In genomic region chr7:119022238-119023156, GRCm38 (mm10) we compare ENCODE assay signal across 8 mouse cellular contexts. TPM values are rescaled to one million over a fixed set of nuclear protein-coding genes. Genes with fewer than 3 reads are reported as not detected.
DNase-seq lines count a peak whose midpoint lies in the region; ATAC-seq and TF ChIP-seq lines count a peak whose summit lies in the region.

No protein-coding gene starts in this region.

- DNase-seq in heart, postnatal 10 days = peak; percentile 8 to 35
- DNase-seq in heart, postnatal 25 days (ENCODE audit: low spot score) = no peak
- peak; percentile 12 for DNase-seq in CD4-positive helper T cell, adult 2 months (ENCODE audit: low read depth, low spot score)
- peak; percentile 39 for DNase-seq in forebrain, embryonic 14.5 days (ENCODE audit: low spot score)
- peak; percentile 72 to 79 for DNase-seq in kidney, postnatal 4 days
- DNase-seq in retina, postnatal 1 day = peak; percentile 54

- peak; percentile 52 for TF ChIP-seq CTCF in bone marrow, adult 2 months (IDR thresholded peaks at IDR 0.05; ENCODE audit: control insufficient read depth, insufficient read depth, low read length)

- 59% methylated on average over 19 of the region's 19 CpGs for whole genome bisulfite sequencing in bone marrow, adult 2 months
- WGBS in forebrain, embryonic 14.5 days = 76% methylated on average over 19 of the region's 19 CpGs

- no peaks in the 10 kb centered on the region for H3K36me3 ChIP-seq in forebrain, embryonic 14.5 days (ENCODE audit: control insufficient read depth, insufficient read depth, low read length)

- intact Hi-C loops in heart, postnatal 10 days (cut with DNase I) = loop anchor here (10.0 kb wide), 1 partner anchor 162 kb away; the partner anchor contains the start of gene Gpr139
- intact Hi-C loops in heart, postnatal 25 days (cut with DNase I) = loop anchor here (5.0 kb wide), 1 partner anchor 405 kb away; no protein-coding TSS in a partner anchor

- no peak overlapping the region for H3K27ac ChIP-seq in bone marrow, adult 2 months (ENCODE audit: control insufficient read depth, insufficient read depth, low read depth, low read length, poor library complexity)
- no peak overlapping the region for H3K27ac ChIP-seq in forebrain, embryonic 14.5 days (ENCODE audit: low read depth, low read length)

- no peaks in the 10 kb centered on the region for H3K9me3 ChIP-seq in forebrain, embryonic 14.5 days (replicated peaks; ENCODE audit: control insufficient read depth, low read length)

- H3K9ac ChIP-seq in forebrain, embryonic 14.5 days (ENCODE audit: low read length) = no peak overlapping the region

- H3K27me3 ChIP-seq in forebrain, embryonic 14.5 days (replicated peaks; ENCODE audit: control insufficient read depth, insufficient read depth, low read length) = no peaks in the 10 kb centered on the region

- no peak overlapping the region for H3K4me3 ChIP-seq in bone marrow, adult 2 months (replicated peaks; ENCODE audit: control insufficient read depth, low read depth, low read length)
- H3K4me3 ChIP-seq in forebrain, embryonic 14.5 days (ENCODE audit: low read depth, low read length) = no peak overlapping the region

- TF ChIP-seq POLR2A in bone marrow, adult 2 months (IDR thresholded peaks at IDR 0.05; ENCODE audit: borderline replicate concordance, control insufficient read depth, low read depth, low read length) = no peak

- H3K4me1 ChIP-seq in bone marrow, adult 2 months (ENCODE audit: control insufficient read depth, insufficient read depth, low read length) = no peaks in the 10 kb centered on the region
- H3K4me1 ChIP-seq in forebrain, embryonic 14.5 days (ENCODE audit: control insufficient read depth, insufficient read depth, low read length) = no peaks in the 10 kb centered on the region

- H3K4me2 ChIP-seq in forebrain, embryonic 14.5 days (ENCODE audit: low read length) = no peak overlapping the region

- ATAC-seq in forebrain, embryonic 14.5 days = peak; percentile 53; the same call in 1 of the 2 replicates
- no peak for ATAC-seq in inflammation-experienced regulatory T-cells, adult 6 months

RNA-seq across cellular contexts. Expression of gene Gprc5b, which starts 27.5 kb away (rescaled TPM):
- total RNA-seq in heart, postnatal 10 days (2021) = 10 to 100 TPM; 20.7 to 22.4 TPM
- total RNA-seq in heart, postnatal 25 days (2021) = 10 to 100 TPM; 13.9 to 15.7 TPM
- polyA plus RNA-seq in bone marrow, adult 2 months (2011; ENCODE audit: insufficient read depth, insufficient read length, low replicate concordance, missing spikeins) = 1.9 TPM in 1 of 2 replicates, not detected in the other
- 12.6 and 14.3 TPM in 2 replicates for polyA plus RNA-seq in forebrain, embryonic 14.5 days (2014; fragmentation: Nextera tagmentation; extraction: Ambion mirVana)
- 1 to 10 TPM in 2 of 3 experiments, not detected in 1; 2.0 to 7.6 TPM for polyA plus RNA-seq in inflammation-experienced regulatory T-cells, adult 6 months (2017; shearing (Covaris generic))
